Mouse (Mus musculus) stomach, postnatal 0 days (tissue): ENCODE measurements at regions not wholly inside any gene's neighbourhood (a gene's known extent, or its start where the extent isn't known, plus 50 kb on each side); places are given as distances from the start of the nearest gene placed in this dataset.

Experiments used
- CTCF ChIP-seq: IDR thresholded peaks from 2 replicates; pipeline ENCODE4 v1.5.1; 2016; ENCODE audit warnings: antibody characterized with exemption, low read depth, mild to moderate bottlenecking, moderate library complexity
- EP300 ChIP-seq: optimal IDR thresholded peaks from 2 replicates; pipeline ENCODE3; 2016; ENCODE audit warnings: antibody characterized with exemption

DNA sequence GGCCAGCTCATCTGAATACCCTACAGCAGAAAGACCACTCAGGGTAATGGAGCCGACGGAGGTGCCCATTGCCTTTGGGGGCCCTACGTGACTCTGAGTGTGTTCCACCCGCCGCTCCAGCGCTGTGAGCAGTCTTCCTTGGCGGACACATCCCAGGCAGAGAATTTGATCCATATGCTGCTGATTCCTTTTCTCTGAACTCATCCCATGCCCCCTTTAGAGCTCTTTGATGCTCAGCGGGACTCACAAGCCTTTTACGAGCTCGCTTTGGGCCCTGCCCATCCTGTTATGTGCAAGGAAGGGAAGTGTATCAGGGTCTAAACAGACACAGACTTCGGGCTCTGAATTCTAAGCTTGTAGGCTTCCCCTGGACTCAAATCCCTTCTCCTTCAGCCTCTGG lies 90.4 kb upstream of the Gli2 start:
- TF ChIP-seq CTCF = no peak
- no peak for TF ChIP-seq EP300
